Mouse (Mus musculus) spleen, adult 2 months (tissue): ENCODE data around the gene Dip2b.

Experiments used
- CTCF ChIP-seq: fragments of 200-500 bp; IDR thresholded peaks from 2 replicates; pipeline ENCODE4 v1.5.1; 2011; ENCODE audit warnings: mild to moderate bottlenecking, inconsistent platforms; ENCODE audit not compliant: insufficient read depth, insufficient read length, insufficient replicate concordance; ENCODE audit errors: extremely low read depth
- POLR2A ChIP-seq: fragments of 200-500 bp; IDR thresholded peaks from 2 replicates; pipeline ENCODE4 v1.6.1; 2011; ENCODE audit warnings: low read depth, low read length, inconsistent platforms

- TF ChIP-seq CTCF (no peak), POLR2A (no peak)
Measured at GRCm38 (mm10) chr15:100198983-100199745, 160.7 kb downstream of the Dip2b start.
